Mouse (Mus musculus): ENCODE measurements around the gene Otud7a.

The Otud7a gene

GRCm38 (mm10) chr7:63444484-63445345 lies at the start of gene Otud7a:
Gene Otud7a (plus strand): TSS chr7:63444751.
- DNase-seq (ENCODE audit: low spot score), result peak; percentile 82

- no peak for DNase-seq (ENCODE audit: low spot score)
Observed at GRCm38 (mm10) chr7:63405988-63406387, 38.6 kb upstream of the Otud7a start.

- DNase-seq (ENCODE audit: low spot score), result peak; percentile 4
Observed at GRCm38 (mm10) chr7:63445346-63445700, 772 bp downstream of the Otud7a start.

GRCm38 (mm10) chr7:63446951-63447350 lies 2.4 kb downstream of the Otud7a start:
- DNase-seq (ENCODE audit: low spot score), result no peak

GRCm38 (mm10) chr7:63455228-63455627 lies 10.7 kb downstream of the Otud7a start:
- DNase-seq (ENCODE audit: low spot score), result no peak

- DNase-seq (ENCODE audit: low spot score), result no peak
Observed at GRCm38 (mm10) chr7:63462234-63462633, 17.7 kb downstream of the Otud7a start.

DNA sequence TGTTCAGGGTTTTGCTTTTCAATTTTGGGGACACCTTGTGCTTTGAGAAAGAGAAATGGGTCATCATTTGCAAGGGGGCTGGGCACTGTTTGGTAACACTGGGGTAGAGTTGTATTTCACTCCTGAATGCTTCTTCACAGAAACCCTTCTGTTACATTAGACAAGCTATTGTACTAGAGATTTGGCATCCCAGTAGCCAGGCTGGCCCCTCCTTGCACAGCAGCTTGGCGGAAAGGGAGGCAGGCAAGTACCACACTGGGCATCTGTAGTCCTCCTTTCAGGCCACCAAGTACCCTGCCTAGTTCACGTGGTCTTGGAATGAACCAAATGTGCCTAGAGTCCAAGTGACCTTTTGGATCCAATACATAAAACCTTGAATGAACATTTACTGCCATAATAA lies 18.1 kb downstream of the Otud7a start:
- no peak for DNase-seq (ENCODE audit: low spot score)

DNA sequence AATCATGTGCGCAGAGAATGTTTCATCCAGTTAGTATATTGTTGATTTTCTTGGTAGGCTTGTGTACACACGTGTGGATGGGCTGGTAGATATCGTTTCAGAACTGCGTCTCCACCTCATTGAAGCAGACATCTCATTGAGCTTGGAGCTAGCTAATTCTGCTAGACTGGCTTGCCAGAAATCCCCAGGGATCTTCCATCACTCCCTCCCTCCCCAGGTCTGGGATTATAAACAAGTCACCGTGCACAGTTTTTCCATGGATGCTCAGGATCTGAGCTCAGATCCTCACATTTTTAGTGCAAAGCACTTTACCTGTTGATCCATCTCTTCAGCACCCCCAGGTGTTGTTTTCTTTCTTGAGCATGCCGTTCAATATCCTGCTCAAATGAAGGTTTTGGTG lies 22.2 kb downstream of the Otud7a start:
- no peak for DNase-seq (ENCODE audit: low spot score)

DNA sequence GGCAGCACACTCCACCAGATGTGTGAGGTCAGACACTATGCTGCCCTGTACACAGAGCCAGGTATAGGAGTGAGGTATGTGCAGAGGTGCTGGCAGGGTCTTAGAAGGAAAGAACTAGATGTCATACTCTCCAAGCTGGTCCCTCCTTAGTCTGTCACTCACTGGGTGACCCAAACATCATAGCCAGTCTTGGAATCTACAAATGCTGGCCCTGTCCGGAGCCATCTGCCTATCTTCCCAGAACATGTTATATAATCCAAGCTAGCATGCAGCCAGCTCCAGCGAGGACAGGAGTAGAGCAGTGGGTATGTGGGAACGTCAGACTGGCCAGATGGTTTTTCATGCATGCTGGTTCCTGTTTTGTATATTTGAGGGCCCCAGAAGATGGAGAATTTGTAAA lies 23.7 kb downstream of the Otud7a start:
- DNase-seq (ENCODE audit: low spot score), result no peak

DNA sequence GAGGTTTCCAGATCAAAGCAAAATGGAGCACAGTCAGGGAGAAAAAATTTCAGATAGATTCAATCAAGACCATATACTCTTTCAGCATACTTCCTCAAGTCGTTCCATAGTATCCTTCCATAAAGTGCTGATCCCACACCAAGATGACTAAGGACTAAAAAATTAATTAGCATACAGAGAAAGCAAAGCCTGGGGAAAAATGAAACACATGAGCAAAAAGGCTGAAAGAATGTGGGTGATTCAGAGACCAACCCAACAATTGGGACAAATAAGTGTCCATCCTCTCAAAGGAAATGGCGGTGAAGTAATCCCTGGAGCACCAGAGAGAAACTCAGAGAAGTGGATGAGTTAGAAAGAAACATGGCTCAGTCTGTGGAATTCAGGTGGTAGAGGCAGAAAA lies 38.5 kb downstream of the Otud7a start:
- no peak for DNase-seq (ENCODE audit: low spot score)

DNA sequence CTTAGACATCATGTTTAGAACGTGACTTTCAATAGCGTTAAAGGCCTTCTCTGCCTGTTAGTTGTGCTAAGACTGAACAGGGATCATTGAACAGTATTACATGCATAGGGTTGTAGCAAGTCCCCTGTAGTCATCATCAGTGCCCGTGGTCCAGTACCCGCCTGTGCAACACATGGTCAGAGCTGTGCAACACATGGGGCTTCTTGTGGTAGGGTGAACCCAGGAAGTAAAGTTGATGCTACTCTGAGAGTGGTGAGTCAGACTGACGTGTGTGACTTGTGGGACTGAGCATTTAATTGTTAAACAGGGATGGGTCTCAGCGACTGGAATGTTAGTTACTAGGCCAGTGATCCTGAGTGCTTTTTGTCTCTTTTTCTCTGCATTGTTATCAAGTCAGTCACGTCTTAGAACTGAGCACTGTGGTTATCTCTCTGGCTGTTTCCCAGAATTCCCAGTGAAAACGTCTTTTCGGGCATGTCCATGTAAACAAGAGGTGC lies 52.5 kb downstream of the Otud7a start:
- no peak for DNase-seq (ENCODE audit: low spot score)

GRCm38 (mm10) chr7:63504202-63504601 lies 59.7 kb downstream of the Otud7a start:
- DNase-seq (ENCODE audit: low spot score), result peak; percentile 68

DNA sequence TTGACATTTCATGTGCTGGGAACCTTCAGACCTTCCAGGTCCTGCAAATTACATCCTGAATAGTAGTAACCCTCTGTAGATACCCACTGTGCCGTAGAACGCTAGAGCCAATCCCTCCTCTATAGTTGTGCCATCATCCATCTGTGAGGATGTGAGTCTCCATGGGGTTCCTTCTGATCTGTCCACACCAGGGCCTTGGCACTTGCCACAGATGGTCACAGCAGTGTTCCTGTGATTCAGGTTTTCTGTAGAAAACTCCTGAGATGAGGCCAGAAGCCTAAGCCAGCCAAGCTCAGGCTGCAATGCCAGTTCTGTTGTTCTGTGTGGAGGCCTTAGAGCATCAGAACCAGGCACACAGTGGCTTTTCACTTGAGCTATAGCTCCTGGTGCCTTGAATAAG lies 63.5 kb downstream of the Otud7a start:
- no peak for DNase-seq (ENCODE audit: low spot score)

GRCm38 (mm10) chr7:63509825-63510224 lies 65.3 kb downstream of the Otud7a start:
- DNase-seq (ENCODE audit: low spot score), result peak; percentile 5

- DNase-seq (ENCODE audit: low spot score), result no peak
Observed at GRCm38 (mm10) chr7:63511458-63511857, 66.9 kb downstream of the Otud7a start.

GRCm38 (mm10) chr7:63512561-63512960 lies 68.0 kb downstream of the Otud7a start:
- DNase-seq (ENCODE audit: low spot score), result no peak

- no peak for DNase-seq (ENCODE audit: low spot score)
Observed at GRCm38 (mm10) chr7:63516141-63516895, 71.8 kb downstream of the Otud7a start.

- DNase-seq (ENCODE audit: low spot score), result no peak
Observed at GRCm38 (mm10) chr7:63520299-63520698, 75.7 kb downstream of the Otud7a start.

- DNase-seq (ENCODE audit: low spot score), result no peak
Observed at GRCm38 (mm10) chr7:63522403-63522802, 77.9 kb downstream of the Otud7a start.

DNA sequence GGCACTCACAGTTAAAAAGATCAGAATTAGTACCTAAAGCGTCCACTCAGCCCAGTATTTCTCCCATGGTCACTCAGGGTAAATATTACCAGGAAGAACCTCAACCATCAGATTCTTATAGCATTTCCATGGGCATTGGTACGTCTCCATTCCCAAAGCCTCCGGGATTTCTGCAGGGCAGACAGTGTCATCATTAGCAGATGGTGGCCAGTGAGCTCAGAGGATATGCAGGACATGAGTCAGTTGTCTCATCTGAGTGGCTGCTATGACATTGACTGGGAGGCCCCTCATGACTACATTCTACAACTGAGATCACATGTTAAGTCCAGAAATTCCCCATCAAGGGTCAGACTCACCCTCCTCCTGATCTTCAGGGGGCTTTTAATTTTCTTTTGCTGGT lies 78.5 kb downstream of the Otud7a start:
- DNase-seq (ENCODE audit: low spot score), result no peak

DNA sequence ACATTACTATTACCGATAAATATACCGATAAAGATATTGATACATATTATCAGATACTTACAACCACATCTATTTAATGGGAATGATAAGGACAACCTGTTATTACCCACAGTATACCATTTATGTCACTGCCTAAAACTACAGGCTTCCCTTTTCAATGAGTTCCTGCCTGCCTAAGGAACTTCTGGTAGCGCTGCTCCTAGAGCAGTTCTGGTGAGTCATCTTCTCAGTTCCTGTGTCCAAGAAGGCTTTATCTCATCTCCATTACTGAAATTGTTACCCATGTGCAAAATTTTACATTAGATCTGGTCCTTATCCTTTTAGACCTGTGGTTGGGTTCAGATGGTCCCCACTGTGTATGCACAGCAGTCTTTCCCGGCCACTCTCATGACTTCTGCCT lies 95.7 kb downstream of the Otud7a start:
- DNase-seq (ENCODE audit: low spot score), result no peak

DNA sequence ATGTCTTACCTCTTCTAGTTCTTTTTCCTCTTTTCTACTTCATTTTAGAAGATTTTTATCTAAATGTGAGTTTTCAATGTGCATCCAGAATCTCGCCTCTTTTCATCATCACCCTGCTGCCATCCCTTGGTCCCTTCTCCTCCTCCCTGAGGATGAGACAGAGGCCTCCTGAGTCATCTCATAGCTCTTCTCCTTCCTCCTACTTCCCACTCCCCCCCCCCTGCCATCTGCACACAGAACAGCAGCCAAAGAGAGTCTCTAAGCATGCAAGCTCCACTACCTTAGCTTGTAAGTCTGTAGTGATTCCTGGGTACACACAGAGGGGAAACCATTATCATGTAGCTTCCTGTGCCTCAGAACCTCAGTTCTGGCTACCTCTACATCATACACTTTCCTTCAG lies 109.9 kb downstream of the Otud7a start:
- DNase-seq (ENCODE audit: low spot score), result no peak

GRCm38 (mm10) chr7:63556324-63556723 lies 111.8 kb downstream of the Otud7a start:
- no peak for DNase-seq (ENCODE audit: low spot score)

All from embryo, embryonic 10 days (tissue).